Mouse (Mus musculus): ENCODE measurements at regions not wholly inside any gene's neighbourhood (a gene's known extent, or its start where the extent isn't known, plus 50 kb on each side); places are given as distances from the start of the nearest gene placed in this dataset.

DNA sequence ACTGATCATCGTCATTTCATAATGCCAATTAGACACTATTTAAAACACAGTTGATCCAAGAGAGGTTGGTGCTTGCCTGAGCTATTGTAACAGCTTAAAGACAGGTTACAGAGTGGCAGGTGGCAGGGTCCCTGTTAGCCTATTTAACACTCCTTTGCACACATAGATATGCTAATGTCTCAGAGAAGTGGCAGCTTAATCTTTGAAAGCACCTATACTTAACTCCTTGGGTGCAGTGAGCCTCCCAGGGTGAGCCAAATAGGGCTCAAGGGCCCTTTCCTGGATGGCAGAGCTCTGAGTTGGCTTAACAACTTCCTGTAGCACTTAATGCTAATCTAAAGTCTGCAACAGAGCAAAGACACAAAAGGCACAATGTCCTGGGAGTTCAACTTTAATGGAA lies 1105.5 kb downstream of the Cntnap5b start:
- no peak for ATAC-seq (ENCODE audit: low TSS enrichment)

DNA sequence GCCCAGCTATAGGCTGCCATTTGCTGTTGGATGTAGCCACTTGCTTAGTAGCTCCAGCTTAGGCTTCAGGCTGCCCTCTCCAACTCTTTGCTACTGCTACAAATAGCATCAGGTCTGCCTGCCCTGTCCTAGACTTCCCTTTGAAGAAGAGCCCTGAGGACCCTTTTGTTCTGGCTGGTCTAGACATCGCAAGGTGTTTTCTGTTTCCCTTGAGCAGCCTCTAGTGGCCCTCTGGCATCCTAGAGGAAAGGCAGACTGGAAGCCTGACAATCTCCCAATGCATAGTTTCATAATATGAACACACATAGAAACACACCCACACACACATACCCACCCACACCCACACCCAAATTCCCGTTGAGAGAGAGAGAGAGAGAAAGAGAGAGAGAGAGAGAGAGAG lies 1114.8 kb downstream of the Cntnap5b start:
- ATAC-seq (ENCODE audit: low TSS enrichment), result peak; percentile 65; the same call in 1 of the 2 replicates

DNA sequence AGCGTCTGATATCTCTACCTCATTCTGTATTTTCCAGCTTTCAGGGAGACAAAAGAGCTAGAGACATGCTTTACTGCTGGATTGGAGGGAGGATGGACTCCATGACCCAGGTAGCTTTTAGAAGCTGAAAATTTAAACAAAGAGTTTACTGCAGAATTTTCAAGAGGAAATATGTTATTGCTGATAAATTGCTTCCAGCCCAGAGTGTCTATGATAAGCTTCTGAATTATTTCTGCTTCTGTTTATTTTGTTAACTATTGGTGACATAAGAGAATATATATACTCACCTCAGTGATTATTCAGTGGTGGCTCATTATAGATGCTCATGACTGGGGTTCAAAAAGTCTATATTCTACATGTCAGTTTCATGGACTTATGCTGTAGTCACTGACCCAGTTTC lies 1115.8 kb downstream of the Cntnap5b start:
- no peak for ATAC-seq (ENCODE audit: low TSS enrichment)

DNA sequence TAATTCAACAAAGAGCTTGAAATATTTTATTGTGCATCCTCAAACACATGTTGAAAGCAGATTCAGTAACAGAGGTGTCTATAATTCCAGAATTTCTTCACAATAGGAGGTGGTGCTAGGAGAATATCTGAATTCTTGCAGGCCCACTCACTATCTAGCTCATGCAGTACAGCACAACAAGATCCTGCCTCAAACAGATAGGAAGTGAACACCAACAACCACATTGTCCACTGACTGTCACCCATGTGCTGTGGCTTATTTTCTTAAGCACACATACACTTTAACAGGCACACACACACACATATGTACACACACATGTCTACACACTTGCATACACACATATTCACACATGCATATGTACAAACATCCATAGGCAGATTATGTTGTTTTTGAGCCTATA lies 1150.3 kb downstream of the Cntnap5b start:
- no peak for ATAC-seq (ENCODE audit: low TSS enrichment)

DNA sequence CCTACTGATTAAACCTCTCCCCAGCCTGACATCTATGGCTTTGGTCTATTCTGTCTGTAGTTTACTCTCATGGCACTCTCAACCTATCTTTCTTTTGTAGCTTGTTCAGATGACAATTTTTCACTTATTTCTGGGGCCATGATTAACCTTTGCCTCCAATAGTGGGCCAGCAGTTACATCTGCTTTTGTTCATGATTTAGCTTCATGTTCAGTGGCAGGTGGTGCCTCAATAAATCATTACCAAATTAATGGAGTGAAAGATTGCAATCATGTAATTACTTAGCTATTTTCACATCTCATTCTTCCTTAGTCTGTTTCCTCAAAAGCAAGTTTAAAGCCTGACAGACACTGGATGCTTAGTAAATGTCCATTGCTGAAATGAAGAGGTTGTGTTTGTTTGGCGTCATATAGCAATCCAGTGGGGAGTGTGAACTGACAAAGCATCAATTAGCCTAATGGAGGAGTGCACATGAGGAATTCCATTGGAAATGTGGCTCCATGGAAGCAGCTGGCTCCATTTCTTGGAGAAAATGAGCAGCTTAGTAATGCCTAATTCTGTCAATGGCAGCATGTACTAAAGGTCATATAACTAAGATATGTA lies 1155.7 kb downstream of the Cntnap5b start:
- no peak for ATAC-seq (ENCODE audit: low TSS enrichment)

GRCm38 (mm10) chr1:100967254-100967653 lies 1194.7 kb downstream of the Cntnap5b start:
- no peak for ATAC-seq (ENCODE audit: low TSS enrichment)

- no peak for ATAC-seq (ENCODE audit: low TSS enrichment)
Measured at GRCm38 (mm10) chr1:100971361-100971760, 1198.8 kb downstream of the Cntnap5b start.

GRCm38 (mm10) chr1:100972303-100972702 lies 1199.7 kb downstream of the Cntnap5b start:
- ATAC-seq (ENCODE audit: low TSS enrichment), result no peak

GRCm38 (mm10) chr1:100973713-100974112 lies 1201.1 kb downstream of the Cntnap5b start:
- no peak for ATAC-seq (ENCODE audit: low TSS enrichment)
